Mouse (Mus musculus): ENCODE results near the gene Olfr868. TPM values are rescaled to one million over a fixed set of nuclear protein-coding genes. Genes with fewer than 3 reads are reported as not detected.

Gene Olfr868
- not detected for polyA plus RNA-seq (2017; shearing (Covaris generic))

GRCm38 (mm10) chr9:20098326-20098725 lies at the start of gene Olfr868:
Gene Olfr868 (plus strand): TSS chr9:20098626.
- no peak for ATAC-seq

GRCm38 (mm10) chr9:20057462-20057861 lies 41.0 kb upstream of the Olfr868 start, which contains the start of gene Olfr867:
Gene Olfr867 (minus strand): TSS chr9:20057562.
- ATAC-seq = no peak

DNA sequence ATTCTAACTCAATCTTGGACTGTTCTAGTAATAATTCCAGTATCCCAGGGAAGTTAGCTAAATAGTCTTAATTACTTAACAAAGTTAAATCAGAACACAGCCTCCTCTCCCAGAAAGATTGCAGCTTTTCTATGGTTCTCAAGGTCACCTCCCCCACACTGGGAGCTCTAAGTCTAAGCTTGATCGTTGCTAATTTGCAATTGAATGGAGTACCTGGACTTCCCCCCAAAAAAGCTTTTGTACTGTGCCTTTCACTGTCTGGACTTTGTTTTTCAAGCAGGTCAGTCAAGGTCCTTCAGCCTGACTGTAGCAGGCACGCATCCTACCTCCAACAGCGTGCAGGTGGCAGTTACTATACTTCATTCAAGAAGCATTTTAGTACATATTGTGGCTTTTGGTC lies 28.2 kb upstream of the Olfr868 start:
- ATAC-seq = no peak

DNA sequence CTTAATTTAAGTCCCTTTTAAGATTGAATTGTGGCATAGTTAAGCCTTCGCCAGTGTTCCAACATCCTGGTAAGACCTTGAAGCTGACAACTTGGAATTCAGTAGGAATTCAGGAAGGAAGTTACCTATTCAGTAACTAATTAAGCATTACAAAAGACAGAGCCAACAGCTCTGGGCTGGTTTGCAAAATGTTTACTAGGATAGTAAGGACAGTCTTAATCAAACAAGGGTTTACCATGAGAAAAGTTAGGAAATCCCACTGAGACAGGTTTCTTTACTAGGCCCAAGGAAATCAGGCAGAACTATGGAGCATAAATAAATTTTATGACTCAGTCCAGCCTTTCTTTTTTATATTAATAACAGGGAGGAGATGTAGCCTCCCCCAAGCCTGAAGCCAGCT lies 27.1 kb upstream of the Olfr868 start:
- ATAC-seq = no peak

DNA sequence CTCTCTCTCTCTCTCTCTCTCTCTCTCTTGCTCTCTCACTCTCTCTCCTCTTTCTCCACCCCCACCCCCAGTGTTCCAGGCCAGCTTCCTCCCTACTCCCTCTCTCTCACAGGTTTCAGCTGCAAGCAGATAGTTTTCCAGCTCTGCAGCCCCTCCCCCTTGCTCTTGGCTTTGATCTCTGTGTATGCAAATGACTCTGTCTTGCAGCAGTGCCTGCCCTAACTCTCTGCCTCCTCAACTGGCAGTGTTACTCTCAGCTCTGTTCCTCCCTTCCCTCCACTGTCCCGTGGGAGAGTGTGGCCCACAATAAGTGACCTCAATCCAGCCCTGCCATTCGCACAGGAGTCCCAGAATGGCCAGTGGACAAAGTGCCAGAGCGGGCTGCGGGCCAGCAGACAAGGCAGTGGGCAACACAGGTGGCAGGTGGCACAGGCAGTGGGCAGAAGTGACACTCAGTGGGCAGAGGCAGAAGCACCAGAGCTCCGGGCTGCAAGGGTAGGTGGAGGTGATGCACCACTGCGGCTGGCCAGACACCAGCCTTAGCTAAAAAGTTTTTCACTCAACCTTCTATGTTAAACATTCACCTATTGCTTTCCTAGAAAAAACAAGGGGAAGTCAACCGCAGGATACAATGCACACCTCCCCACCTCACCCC lies 24.8 kb upstream of the Olfr868 start:
- ATAC-seq = no peak

- no peak for ATAC-seq
Measured at GRCm38 (mm10) chr9:20128709-20129108, 30.3 kb downstream of the Olfr868 start, which contains the start of gene Olfr869. Gene Olfr869 (plus strand): TSS chr9:20129009.

- no peak for ATAC-seq
Measured at GRCm38 (mm10) chr9:20149706-20150105, 51.3 kb downstream of the Olfr868 start.

Other genes starting within 250 kb of the Olfr868 start
- gene Olfr860, start 248.9 kb upstream of the Olfr868 start, polyA plus RNA-seq (2017; shearing (Covaris generic)) = not detected
- not detected for gene Olfr862, start 210.6 kb upstream of the Olfr868 start, polyA plus RNA-seq (2017; shearing (Covaris generic))
- 1 to 10 TPM; 1.3 to 2.6 TPM for gene Olfr77, start 181.8 kb upstream of the Olfr868 start, polyA plus RNA-seq (2017; shearing (Covaris generic))
- not detected for gene Olfr866, start 70.6 kb upstream of the Olfr868 start, polyA plus RNA-seq (2017; shearing (Covaris generic))
- not detected for gene Olfr867, start 41.1 kb upstream of the Olfr868 start, polyA plus RNA-seq (2017; shearing (Covaris generic))
- not detected for gene Olfr869, start 30.4 kb downstream of the Olfr868 start, polyA plus RNA-seq (2017; shearing (Covaris generic))
- not detected for gene Olfr870, start 75.4 kb downstream of the Olfr868 start, polyA plus RNA-seq (2017; shearing (Covaris generic))
- not detected for gene Olfr871, start 113.6 kb downstream of the Olfr868 start, polyA plus RNA-seq (2017; shearing (Covaris generic))
- not detected for gene Olfr872, start 138.5 kb downstream of the Olfr868 start, polyA plus RNA-seq (2017; shearing (Covaris generic))
- gene Olfr39, start 183.7 kb downstream of the Olfr868 start, polyA plus RNA-seq (2017; shearing (Covaris generic)) = not detected
- not detected for gene Olfr873, start 199.9 kb downstream of the Olfr868 start, polyA plus RNA-seq (2017; shearing (Covaris generic))
- not detected for gene Olfr18, start 237.5 kb downstream of the Olfr868 start, polyA plus RNA-seq (2017; shearing (Covaris generic))

Data from activated CD4-positive, CD25-positive, alpha-beta regulatory T cell, adult 4 months (primary cell).